Mouse (Mus musculus) kidney, adult 2 months (tissue): ENCODE measurements around the gene Lrmda. TPM values are rescaled to one million over a fixed set of nuclear protein-coding genes. Genes with fewer than 3 reads are reported as not detected.
A peak's percentile ranks its signal among the peaks of the same experiment; 100 is the strongest.

Experiments used
- DNase-seq: peaks from one replicate; pipeline ENCODE4 v3.0.0; 2021
- H3K27ac ChIP-seq: fragments of 200-500 bp; 2 replicates; pipeline ENCODE4 v1.5.1; 2012; ENCODE audit warnings: low read depth, low read length, control low read depth, inconsistent platforms; ENCODE audit not compliant: insufficient read depth
- H3K27me3 ChIP-seq: fragments of 200-500 bp; replicated peaks from 2 replicates; pipeline ENCODE4 v1.6.1; 2012; ENCODE audit warnings: mild to moderate bottlenecking, moderate library complexity, low read length, inconsistent platforms; ENCODE audit not compliant: control insufficient read depth, insufficient read depth
- H3K36me3 ChIP-seq: fragments of 200-500 bp; 2 replicates; pipeline ENCODE4 v1.6.1; 2012; ENCODE audit warnings: mild to moderate bottlenecking, moderate library complexity, low read length, inconsistent platforms; ENCODE audit not compliant: control insufficient read depth, insufficient read depth
- H3K4me1 ChIP-seq: fragments of 200-500 bp; 2 replicates; pipeline ENCODE4 v1.6.1; 2011; ENCODE audit warnings: low read length; ENCODE audit not compliant: control insufficient read depth, insufficient read depth
- H3K4me3 ChIP-seq: fragments of 200-500 bp; 2 replicates; pipeline ENCODE4 v1.5.1; 2011; ENCODE audit warnings: mild to moderate bottlenecking, low read depth, low read length, control low read depth; ENCODE audit not compliant: insufficient read depth
- CTCF ChIP-seq: fragments of 200-500 bp; conservative IDR thresholded peaks from 2 replicates; pipeline ENCODE4 v1.5.1; 2011; ENCODE audit warnings: low read depth, mild to moderate bottlenecking, control low read depth, low read length, moderate library complexity, mixed read lengths; ENCODE audit not compliant: insufficient read depth, insufficient read length
- POLR2A ChIP-seq: fragments of 200-500 bp; IDR thresholded peaks from one replicate; pipeline ENCODE4 v1.6.1; 2011; ENCODE audit warnings: low read depth, low read length, control low read depth
- WGBS: fragments of 180-500 bp; shearing (Covaris S2); methylation state at CpG from one replicate; pipeline ENCODE4 v1.1.7; 2018; 5-methylcytosine and 5-hydroxymethylcytosine counted together
- polyA plus RNA-seq: library from polyadenylated mRNA; depleted of rRNA; stranded (reverse); fragments of >200 nt; gene quantifications from 2 replicates; pipeline ENCODE4 v1.2.3, GENCODE M21; 2012

The Lrmda gene
- polyA plus RNA-seq, 1 experiment = 3.3 TPM

GRCm38 (mm10) chr14:22085411-22085810, 65.9 kb downstream of the Lrmda start:
- TF ChIP-seq POLR2A = no peak
- TF ChIP-seq CTCF = no peak
- 92% methylated on average over 3 of the region's 3 CpGs for WGBS
- Histone ChIP-seq H3K27me3 (no peaks in the 10 kb centered on the region), H3K27ac (no peak overlapping the region), H3K4me1 (no peaks in the 10 kb centered on the region), H3K36me3 (no peaks in the 10 kb centered on the region), H3K4me3 (no peak overlapping the region)
- DNase-seq = no peak

- Histone ChIP-seq H3K4me1 (no peaks in the 10 kb centered on the region), H3K4me3 (no peak overlapping the region), H3K27me3 (no peaks in the 10 kb centered on the region), H3K27ac (no peak overlapping the region), H3K36me3 (no peaks in the 10 kb centered on the region)
- 93% methylated on average over 2 of the region's 2 CpGs for WGBS
- DNase-seq = no peak
- TF ChIP-seq CTCF (no peak), POLR2A (no peak)
These were observed 69.1 kb downstream of the Lrmda start for GRCm38 (mm10) chr14:22088604-22089003.

- H3K4me3 ChIP-seq = no peak overlapping the region
- TF ChIP-seq CTCF (no peak), POLR2A (no peak)
- no peak overlapping the region for H3K27ac ChIP-seq
- no peaks in the 10 kb centered on the region for H3K4me1 ChIP-seq
- no peak for DNase-seq
- no peaks in the 10 kb centered on the region for H3K27me3 ChIP-seq
- 74% methylated on average over 7 of the region's 7 CpGs for WGBS
- H3K36me3 ChIP-seq = no peaks in the 10 kb centered on the region
These were observed 69.8 kb downstream of the Lrmda start for GRCm38 (mm10) chr14:22089331-22089730.

GRCm38 (mm10) chr14:22089866-22090470, 70.5 kb downstream of the Lrmda start:
- no peak for TF ChIP-seq CTCF
- no peak for TF ChIP-seq POLR2A
- H3K4me1 ChIP-seq = no peaks in the 10 kb centered on the region
- peak; percentile 46 for DNase-seq
- 64% methylated on average over 8 of the region's 8 CpGs for WGBS
- H3K27me3 ChIP-seq = no peaks in the 10 kb centered on the region
- no peak overlapping the region for H3K4me3 ChIP-seq
- no peak overlapping the region for H3K27ac ChIP-seq
- no peaks in the 10 kb centered on the region for H3K36me3 ChIP-seq

- Histone ChIP-seq H3K4me3 (no peak overlapping the region), H3K27me3 (no peaks in the 10 kb centered on the region), H3K4me1 (no peaks in the 10 kb centered on the region), H3K36me3 (no peaks in the 10 kb centered on the region), H3K27ac (no peak overlapping the region)
- WGBS = 56% methylated on average over 5 of the region's 5 CpGs
- TF ChIP-seq POLR2A (no peak), CTCF (no peak)
- no peak for DNase-seq
These were observed 71.3 kb downstream of the Lrmda start for GRCm38 (mm10) chr14:22090778-22091211.

- Histone ChIP-seq H3K4me3 (no peak overlapping the region), H3K36me3 (no peaks in the 10 kb centered on the region), H3K27me3 (no peaks in the 10 kb centered on the region), H3K27ac (no peak overlapping the region), H3K4me1 (no peaks in the 10 kb centered on the region)
- DNase-seq = no peak
- 98% methylated on average over 4 of the region's 4 CpGs for WGBS
- TF ChIP-seq POLR2A (no peak), CTCF (no peak)
These were observed 71.8 kb downstream of the Lrmda start for GRCm38 (mm10) chr14:22091306-22091705.

- WGBS = 50% methylated on average over 8 of the region's 8 CpGs
- no peak for DNase-seq
- Histone ChIP-seq H3K27me3 (no peaks in the 10 kb centered on the region), H3K27ac (no peak overlapping the region), H3K36me3 (no peaks in the 10 kb centered on the region), H3K4me1 (no peaks in the 10 kb centered on the region), H3K4me3 (no peak overlapping the region)
- TF ChIP-seq CTCF = no peak
- no peak for TF ChIP-seq POLR2A
These were observed 73.6 kb downstream of the Lrmda start for GRCm38 (mm10) chr14:22093124-22093523.
